Mouse (Mus musculus) hindbrain, embryonic 12.5 days (tissue): ENCODE data around the gene Guk1. TPM values are rescaled to one million over a fixed set of nuclear protein-coding genes. Genes with fewer than 3 reads are reported as not detected.

Source experiments
- polyA plus RNA-seq: library from polyadenylated mRNA; unstranded; fragments of >200 nt; fragmentation: Nextera tagmentation; extraction: Ambion mirVana; gene quantifications from 2 replicates; pipeline ENCODE4 v1.2.1, GENCODE M21; 2016

Gene Guk1
- polyA plus RNA-seq, 1 experiment from 2014 or later, result 112 TPM

Other genes with a start within 250 kb of the Guk1 start
- 149 and 154 TPM in 2 replicates for gene Hist3h2ba, start 243.3 kb downstream of the Guk1 start, polyA plus RNA-seq
- gene Hist3h2a, start 237.5 kb downstream of the Guk1 start, polyA plus RNA-seq, result 90.1 and 95.9 TPM in 2 replicates
- 1.2 and 1.5 TPM in 2 replicates for gene Trim17, start 237.5 kb downstream of the Guk1 start, polyA plus RNA-seq
- 19.3 and 19.5 TPM in 2 replicates for gene Trim11, start 214.1 kb downstream of the Guk1 start, polyA plus RNA-seq
- gene Obscn, start 55.8 kb downstream of the Guk1 start, polyA plus RNA-seq, result 0.28 and 0.39 TPM in 2 replicates
- 6.6 and 7.5 TPM in 2 replicates for gene Iba57, start 28.5 kb downstream of the Guk1 start, polyA plus RNA-seq
- gene Gjc2, start 9.0 kb downstream of the Guk1 start, polyA plus RNA-seq, result 0.27 and 0.28 TPM in 2 replicates
- gene Mrpl55, start 10.3 kb upstream of the Guk1 start, polyA plus RNA-seq, result 76.1 and 84.6 TPM in 2 replicates
- 29.6 and 31.9 TPM in 2 replicates for gene 2310033P09Rik, start 16.1 kb upstream of the Guk1 start, polyA plus RNA-seq
- 590 and 625 TPM in 2 replicates for gene Arf1, start 36.1 kb upstream of the Guk1 start, polyA plus RNA-seq
- gene Wnt3a, start 98.5 kb upstream of the Guk1 start, polyA plus RNA-seq, result 5.0 and 8.0 TPM in 2 replicates
- 6.1 and 6.9 TPM in 2 replicates for gene Wnt9a, start 114.7 kb upstream of the Guk1 start, polyA plus RNA-seq
- gene Prss38, start 183.4 kb upstream of the Guk1 start, polyA plus RNA-seq, result not detected in 2 replicates